Mouse (Mus musculus) hindbrain, embryonic 16.5 days (tissue): ENCODE results near the gene Fbxl20. TPM values are rescaled to one million over a fixed set of nuclear protein-coding genes. Genes with fewer than 3 reads are reported as not detected.

Source experiments
- ATAC-seq: fragments of 200-750 bp; cut with Nextera tagmentation; 2 replicates; pipeline ENCODE4 v1.8.0; 2017; ENCODE audit warnings: moderate TSS enrichment, moderate library complexity
- H3K27ac ChIP-seq: fragments of 300-500 bp; sonication (generic); 2 replicates; pipeline ENCODE4 v1.5.1; 2014; ENCODE audit warnings: low read depth, mild to moderate bottlenecking, control low read depth, low read length, moderate library complexity
- H3K27me3 ChIP-seq: fragments of 300-500 bp; sonication (generic); replicated peaks from 2 replicates; pipeline ENCODE4 v1.6.1; 2014; ENCODE audit warnings: low read length; ENCODE audit not compliant: control insufficient read depth, insufficient read depth
- H3K36me3 ChIP-seq: fragments of 300-500 bp; sonication (generic); 2 replicates; pipeline ENCODE4 v1.6.1; 2014; ENCODE audit warnings: mild to moderate bottlenecking, low read length, moderate library complexity, mixed read lengths; ENCODE audit not compliant: control insufficient read depth, insufficient read depth
- H3K4me1 ChIP-seq: fragments of 300-500 bp; sonication (generic); 2 replicates; pipeline ENCODE4 v1.6.1; 2014; ENCODE audit warnings: low read depth, low read length; ENCODE audit not compliant: control insufficient read depth, insufficient read depth
- H3K4me2 ChIP-seq: fragments of 300-500 bp; sonication (generic); 2 replicates; pipeline ENCODE4 v1.6.1; 2014; ENCODE audit warnings: mild to moderate bottlenecking, low read length, control low read depth, moderate library complexity
- H3K4me3 ChIP-seq: fragments of 300-500 bp; sonication (generic); 2 replicates; pipeline ENCODE4 v1.5.1; 2014; ENCODE audit warnings: mild to moderate bottlenecking, low read length, control low read depth, moderate library complexity
- H3K9ac ChIP-seq: fragments of 300-500 bp; sonication (generic); 2 replicates; pipeline ENCODE4 v1.6.1; 2014; ENCODE audit warnings: low read depth, mild to moderate bottlenecking, control low read depth, low read length, moderate library complexity
- H3K9me3 ChIP-seq: fragments of 300-500 bp; sonication (generic); 2 replicates; pipeline ENCODE4 v1.6.1; 2014; ENCODE audit warnings: mild to moderate bottlenecking, low read length, moderate library complexity; ENCODE audit not compliant: control insufficient read depth
- WGBS: fragments of 180-500 bp; shearing (Covaris S2); extraction: QIAGEN DNeasy Blood & Tissue Kit; methylation state at CpG from one replicate; pipeline ENCODE4 v1.1.7; 2014; 5-methylcytosine and 5-hydroxymethylcytosine counted together
- polyA plus RNA-seq: library from polyadenylated mRNA; unstranded; fragments of >200 nt; fragmentation: Nextera tagmentation; extraction: Ambion mirVana; gene quantifications from 2 replicates; pipeline ENCODE4 v1.2.1, GENCODE M21; 2015

Fbxl20 gene
- polyA plus RNA-seq, 1 experiment from 2014 or later = 20.9 TPM

- Histone ChIP-seq H3K27ac (peak overlapping the region; percentile 92), H3K9me3 (no peaks in the 10 kb centered on the region), H3K4me3 (peak overlapping the region; percentile 96), H3K36me3 (peaks cover under 1% of the 10 kb centered on the region; the same call in 1 of the 2 replicates), H3K27me3 (no peaks in the 10 kb centered on the region), H3K4me2 (peak overlapping the region; percentile 97), H3K4me1 (peaks cover 17% of the 10 kb centered on the region), H3K9ac (peak overlapping the region; percentile 93)
- peak; percentile 91 for ATAC-seq
- under 1% methylated on average over 36 of the region's 57 CpGs for WGBS
These were observed 876 bp downstream of the Fbxl20 start for GRCm38 (mm10) chr11:98149304-98149750.

- 3% methylated on average over 36 of the region's 45 CpGs for WGBS
- peaks cover 17% of the 10 kb centered on the region for H3K4me1 ChIP-seq
- H3K36me3 ChIP-seq = no peaks in the 10 kb centered on the region
- no peaks in the 10 kb centered on the region for H3K27me3 ChIP-seq
- peak overlapping the region; percentile 96 for H3K4me3 ChIP-seq
- peak overlapping the region; percentile 97 for H3K4me2 ChIP-seq
- H3K9me3 ChIP-seq = no peaks in the 10 kb centered on the region
- H3K27ac ChIP-seq = peak overlapping the region; percentile 92
- ATAC-seq = peak; percentile 31; the same call in 1 of the 2 replicates
- H3K9ac ChIP-seq = peak overlapping the region; percentile 93
These were observed 1.5 kb downstream of the Fbxl20 start for GRCm38 (mm10) chr11:98148551-98149301.

- no peak overlapping the region for H3K9ac ChIP-seq
- peaks cover 17% of the 10 kb centered on the region for H3K4me1 ChIP-seq
- 92% methylated on average over 7 of the region's 7 CpGs for WGBS
- H3K27me3 ChIP-seq = no peaks in the 10 kb centered on the region
- no peaks in the 10 kb centered on the region for H3K9me3 ChIP-seq
- no peaks in the 10 kb centered on the region for H3K36me3 ChIP-seq
- ATAC-seq = no peak
- no peak overlapping the region for H3K4me3 ChIP-seq
- no peak overlapping the region for H3K4me2 ChIP-seq
- H3K27ac ChIP-seq = no peak overlapping the region
These were observed 4.3 kb downstream of the Fbxl20 start for GRCm38 (mm10) chr11:98145856-98146255.

- no peak for ATAC-seq
- H3K9ac ChIP-seq = no peak overlapping the region
- no peak overlapping the region for H3K4me2 ChIP-seq
- peaks cover 3% of the 10 kb centered on the region for H3K4me1 ChIP-seq
- no peaks in the 10 kb centered on the region for H3K9me3 ChIP-seq
- H3K36me3 ChIP-seq = no peaks in the 10 kb centered on the region
- WGBS = 98% methylated on average over 2 of the region's 2 CpGs
- no peaks in the 10 kb centered on the region for H3K27me3 ChIP-seq
- H3K27ac ChIP-seq = no peak overlapping the region
- no peak overlapping the region for H3K4me3 ChIP-seq
These were observed 7.7 kb downstream of the Fbxl20 start for GRCm38 (mm10) chr11:98142545-98142944.

GRCm38 (mm10) chr11:98138894-98139293 lies 11.3 kb downstream of the Fbxl20 start:
- H3K4me2 ChIP-seq = no peak overlapping the region
- ATAC-seq = no peak
- WGBS = 80% methylated on average over 7 of the region's 7 CpGs

GRCm38 (mm10) chr11:98137836-98138235 lies 12.4 kb downstream of the Fbxl20 start:
- ATAC-seq = no peak
- Histone ChIP-seq H3K36me3 (no peaks in the 10 kb centered on the region), H3K27ac (no peak overlapping the region), H3K9me3 (no peaks in the 10 kb centered on the region), H3K4me1 (no peaks in the 10 kb centered on the region), H3K4me2 (no peak overlapping the region), H3K27me3 (no peaks in the 10 kb centered on the region), H3K9ac (no peak overlapping the region), H3K4me3 (no peak overlapping the region)
- 93% methylated on average over 11 of the region's 11 CpGs for whole genome bisulfite sequencing

More at GRCm38 (mm10) chr11:98138894-98139293, 11.3 kb downstream of the Fbxl20 start:
- no peaks in the 10 kb centered on the region for H3K27me3 ChIP-seq
- H3K36me3 ChIP-seq = no peaks in the 10 kb centered on the region
- no peaks in the 10 kb centered on the region for H3K4me1 ChIP-seq
- H3K27ac ChIP-seq = no peak overlapping the region
- no peak overlapping the region for H3K9ac ChIP-seq
- no peaks in the 10 kb centered on the region for H3K9me3 ChIP-seq
- H3K4me3 ChIP-seq = no peak overlapping the region

- H3K36me3 ChIP-seq = no peaks in the 10 kb centered on the region
- no peak overlapping the region for H3K27ac ChIP-seq
- 66% methylated on average over 4 of the region's 4 CpGs for WGBS
- no peak for ATAC-seq
- H3K9ac ChIP-seq = no peak overlapping the region
- no peaks in the 10 kb centered on the region for H3K27me3 ChIP-seq
- H3K9me3 ChIP-seq = no peaks in the 10 kb centered on the region
- no peak overlapping the region for H3K4me3 ChIP-seq
- H3K4me2 ChIP-seq = no peak overlapping the region
- no peaks in the 10 kb centered on the region for H3K4me1 ChIP-seq
These were observed 15.3 kb downstream of the Fbxl20 start for GRCm38 (mm10) chr11:98134951-98135350.

- no peak overlapping the region for H3K4me2 ChIP-seq
- peaks cover 9% of the 10 kb centered on the region; the same call in 1 of the 2 replicates for H3K36me3 ChIP-seq
- H3K27ac ChIP-seq = no peak overlapping the region
- WGBS = 93% methylated on average over 5 of the region's 5 CpGs
- H3K9ac ChIP-seq = no peak overlapping the region
- ATAC-seq = no peak
- no peaks in the 10 kb centered on the region for H3K4me1 ChIP-seq
- H3K27me3 ChIP-seq = no peaks in the 10 kb centered on the region
- H3K9me3 ChIP-seq = no peaks in the 10 kb centered on the region
- H3K4me3 ChIP-seq = no peak overlapping the region
These were observed 26.8 kb downstream of the Fbxl20 start for GRCm38 (mm10) chr11:98123424-98123823.

- H3K27ac ChIP-seq = no peak overlapping the region
- peaks cover 14% of the 10 kb centered on the region for H3K36me3 ChIP-seq
- H3K4me2 ChIP-seq = no peak overlapping the region
- no peaks in the 10 kb centered on the region for H3K4me1 ChIP-seq
- no peaks in the 10 kb centered on the region for H3K27me3 ChIP-seq
- 88% methylated on average over 1 of the region's 1 CpGs for WGBS
- no peak overlapping the region for H3K9ac ChIP-seq
- no peak overlapping the region for H3K4me3 ChIP-seq
- no peaks in the 10 kb centered on the region for H3K9me3 ChIP-seq
- ATAC-seq = no peak
These were observed 35.8 kb downstream of the Fbxl20 start for GRCm38 (mm10) chr11:98114363-98114762.
